Mouse (Mus musculus) urinary bladder, postnatal 0 days (tissue): Measurements from ENCODE around the gene Tial1. TPM values are rescaled to one million over a fixed set of nuclear protein-coding genes. Genes with fewer than 3 reads are reported as not detected.

Source experiments
- microRNA-seq: library from miRNA; unstranded; fragments of <30 nt; microRNA quantifications from one replicate; pipeline ENCODE4, GENCODE M21; 2016
- polyA plus RNA-seq: library from polyadenylated mRNA; unstranded; fragments of >200 nt; fragmentation: Nextera tagmentation; extraction: Ambion mirVana; gene quantifications from 2 replicates; pipeline ENCODE4 v1.2.1, GENCODE M21; 2015

Tial1 gene
- 11.6 and 15.8 TPM in 2 replicates for polyA plus RNA-seq

GRCm38 (mm10) chr7:128461285-128462215 is at the start of gene Tial1:
Tial1 (minus strand) TSS chr7:128461717.

GRCm38 (mm10) chr7:128417930-128418779 is 43.4 kb downstream of the Tial1 start, which contains the start of gene Rgs10:
Rgs10 (minus strand) TSS chr7:128418758.

Small RNA genes within 50 kb of the gene (microRNA-seq; reads per million reads assigned to microRNA genes)
- gene Gm24365: not detected

Other genes with a start within 250 kb of the Tial1 start
- 14.9 and 15.4 TPM in 2 replicates for gene Armc5, start 224.4 kb downstream of the Tial1 start, polyA plus RNA-seq
- 4.9 and 5.1 TPM in 2 replicates for gene 9130023H24Rik, start 223.7 kb downstream of the Tial1 start, polyA plus RNA-seq
- 540 and 628 TPM in 2 replicates for gene Tgfb1i1, start 214.9 kb downstream of the Tial1 start, polyA plus RNA-seq
- gene Slc5a2, start 196.1 kb downstream of the Tial1 start, polyA plus RNA-seq: not detected in 2 replicates
- gene BC017158, start 163.5 kb downstream of the Tial1 start, polyA plus RNA-seq: 29.1 and 30.7 TPM in 2 replicates
- gene Rgs10, start 43.0 kb downstream of the Tial1 start, polyA plus RNA-seq: 14.7 and 18.9 TPM in 2 replicates
- 29.0 and 29.5 TPM in 2 replicates for gene Bag3, start 61.9 kb upstream of the Tial1 start, polyA plus RNA-seq
- gene Inpp5f, start 149.6 kb upstream of the Tial1 start, polyA plus RNA-seq: 9.5 and 10.3 TPM in 2 replicates